Mouse (Mus musculus) hindbrain, embryonic 13.5 days (tissue): ENCODE results near the gene Phc1. TPM values are rescaled to one million over a fixed set of nuclear protein-coding genes. Genes with fewer than 3 reads are reported as not detected.
A peak's percentile ranks its signal among the peaks of the same experiment; 100 is the strongest.

Experiments
- ATAC-seq: fragments of 200-750 bp; cut with Nextera tagmentation; 2 replicates; pipeline ENCODE4 v1.8.0; 2017; ENCODE audit warnings: moderate TSS enrichment; ENCODE audit not compliant: low FRiP score
- H3K27ac ChIP-seq: fragments of 300-500 bp; sonication (generic); 2 replicates; pipeline ENCODE4 v1.5.1; 2015; ENCODE audit warnings: inconsistent platforms, mild to moderate bottlenecking, moderate library complexity
- H3K27me3 ChIP-seq: fragments of 300-500 bp; sonication (generic); 2 replicates; pipeline ENCODE4 v1.6.1; 2015; ENCODE audit warnings: mild to moderate bottlenecking, inconsistent platforms
- H3K36me3 ChIP-seq: fragments of 300-500 bp; sonication (generic); 2 replicates; pipeline ENCODE4 v1.6.1; 2015; ENCODE audit warnings: mild to moderate bottlenecking, inconsistent platforms
- H3K4me1 ChIP-seq: fragments of 300-500 bp; sonication (generic); replicated peaks from 2 replicates; pipeline ENCODE4 v1.6.1; 2015; ENCODE audit warnings: inconsistent platforms
- H3K4me2 ChIP-seq: fragments of 300-500 bp; sonication (generic); 2 replicates; pipeline ENCODE4 v1.6.1; 2015; ENCODE audit warnings: inconsistent platforms, mild to moderate bottlenecking, moderate library complexity
- H3K4me3 ChIP-seq: fragments of 300-500 bp; sonication (generic); 2 replicates; pipeline ENCODE4 v1.5.1; 2015; ENCODE audit warnings: mild to moderate bottlenecking, inconsistent platforms
- H3K9ac ChIP-seq: fragments of 300-500 bp; sonication (generic); 2 replicates; pipeline ENCODE4 v1.6.1; 2015; ENCODE audit warnings: mild to moderate bottlenecking, inconsistent platforms
- H3K9me3 ChIP-seq: fragments of 300-500 bp; sonication (generic); 2 replicates; pipeline ENCODE4 v1.6.1; 2016; ENCODE audit warnings: inconsistent platforms
- WGBS: fragments of 180-500 bp; shearing (Covaris S2); methylation state at CpG from one replicate; pipeline ENCODE4 v1.1.7; 2015; 5-methylcytosine and 5-hydroxymethylcytosine counted together
- polyA plus RNA-seq: library from polyadenylated mRNA; unstranded; fragments of >200 nt; fragmentation: Nextera tagmentation; extraction: Ambion mirVana; gene quantifications from 2 replicates; pipeline ENCODE4 v1.2.1, GENCODE M21; 2015

Phc1 gene
- polyA plus RNA-seq, 1 experiment from 2014 or later = 32.9 TPM

GRCm38 (mm10) chr6:122302661-122303060 lies 37.7 kb downstream of the Phc1 start:
- Histone ChIP-seq H3K27ac (no peak overlapping the region), H3K4me3 (no peak overlapping the region), H3K4me2 (no peak overlapping the region), H3K9ac (no peak overlapping the region), H3K36me3 (no peaks in the 10 kb centered on the region), H3K27me3 (no peaks in the 10 kb centered on the region), H3K9me3 (no peaks in the 10 kb centered on the region), H3K4me1 (peaks cover 4% of the 10 kb centered on the region)
- ATAC-seq = no peak
- 87% methylated on average over 4 of the region's 4 CpGs for WGBS

GRCm38 (mm10) chr6:122302121-122302520 lies 38.2 kb downstream of the Phc1 start:
- Histone ChIP-seq H3K36me3 (no peaks in the 10 kb centered on the region), H3K27ac (no peak overlapping the region), H3K27me3 (no peaks in the 10 kb centered on the region), H3K4me2 (no peak overlapping the region), H3K4me3 (no peak overlapping the region), H3K4me1 (peaks cover 4% of the 10 kb centered on the region), H3K9me3 (no peaks in the 10 kb centered on the region), H3K9ac (no peak overlapping the region)
- ATAC-seq = no peak
- 50% methylated on average over 1 of the region's 1 CpGs for WGBS

GRCm38 (mm10) chr6:122299621-122300133 lies 40.7 kb downstream of the Phc1 start:
- Histone ChIP-seq H3K9ac (no peak overlapping the region), H3K4me2 (no peak overlapping the region), H3K4me3 (no peak overlapping the region), H3K4me1 (peaks cover 18% of the 10 kb centered on the region), H3K27me3 (no peaks in the 10 kb centered on the region), H3K9me3 (no peaks in the 10 kb centered on the region), H3K27ac (no peak overlapping the region), H3K36me3 (no peaks in the 10 kb centered on the region)
- WGBS = 74% methylated on average over 3 of the region's 3 CpGs
- ATAC-seq = no peak

GRCm38 (mm10) chr6:122298223-122298609 lies 42.1 kb downstream of the Phc1 start:
- H3K9me3 ChIP-seq = no peaks in the 10 kb centered on the region
- H3K9ac ChIP-seq = no peak overlapping the region
- peak; percentile 35; the same call in 1 of the 2 replicates for ATAC-seq
- H3K4me1 ChIP-seq = peaks cover 18% of the 10 kb centered on the region
- peak overlapping the region; percentile 47; the same call in 1 of the 2 replicates for H3K4me3 ChIP-seq
- H3K27me3 ChIP-seq = no peaks in the 10 kb centered on the region
- H3K36me3 ChIP-seq = no peaks in the 10 kb centered on the region
- peak overlapping the region; percentile 86 for H3K27ac ChIP-seq
- WGBS = 54% methylated on average over 4 of the region's 4 CpGs
- peak overlapping the region; percentile 67; the same call in 1 of the 2 replicates for H3K4me2 ChIP-seq

- H3K9me3 ChIP-seq = no peaks in the 10 kb centered on the region
- peaks cover 18% of the 10 kb centered on the region for H3K4me1 ChIP-seq
- H3K4me2 ChIP-seq = peak overlapping the region; percentile 67
- H3K36me3 ChIP-seq = no peaks in the 10 kb centered on the region
- H3K27ac ChIP-seq = peak overlapping the region; percentile 86
- H3K27me3 ChIP-seq = no peaks in the 10 kb centered on the region
- peak overlapping the region; percentile 80 for H3K9ac ChIP-seq
- ATAC-seq = peak; percentile 79
- H3K4me3 ChIP-seq = peak overlapping the region; percentile 47
- WGBS = 4% methylated on average over 25 of the region's 25 CpGs
Observed at GRCm38 (mm10) chr6:122297279-122298222, 42.8 kb downstream of the Phc1 start.

GRCm38 (mm10) chr6:122296918-122297278 lies 43.5 kb downstream of the Phc1 start:
- Histone ChIP-seq H3K4me1 (peaks cover 18% of the 10 kb centered on the region), H3K36me3 (no peaks in the 10 kb centered on the region), H3K9ac (peak overlapping the region; percentile 80), H3K4me3 (peak overlapping the region; percentile 47), H3K27ac (peak overlapping the region; percentile 86), H3K4me2 (peak overlapping the region; percentile 67), H3K9me3 (no peaks in the 10 kb centered on the region), H3K27me3 (no peaks in the 10 kb centered on the region)
- no peak for ATAC-seq
- WGBS = 38% methylated on average over 3 of the region's 3 CpGs

GRCm38 (mm10) chr6:122295242-122295641 lies 45.1 kb downstream of the Phc1 start:
- ATAC-seq = no peak
- peaks cover 18% of the 10 kb centered on the region for H3K4me1 ChIP-seq
- WGBS = 56% methylated on average over 9 of the region's 9 CpGs
- H3K9ac ChIP-seq = no peak overlapping the region
- H3K4me3 ChIP-seq = no peak overlapping the region
- no peaks in the 10 kb centered on the region for H3K36me3 ChIP-seq
- H3K27me3 ChIP-seq = no peaks in the 10 kb centered on the region
- H3K4me2 ChIP-seq = no peak overlapping the region
- no peak overlapping the region for H3K27ac ChIP-seq
- no peaks in the 10 kb centered on the region for H3K9me3 ChIP-seq

- Histone ChIP-seq H3K4me3 (no peak overlapping the region), H3K27ac (no peak overlapping the region), H3K4me2 (no peak overlapping the region), H3K9me3 (no peaks in the 10 kb centered on the region), H3K9ac (no peak overlapping the region), H3K4me1 (peaks cover 18% of the 10 kb centered on the region), H3K27me3 (no peaks in the 10 kb centered on the region), H3K36me3 (no peaks in the 10 kb centered on the region)
- 77% methylated on average over 3 of the region's 3 CpGs for WGBS
- no peak for ATAC-seq
Observed at GRCm38 (mm10) chr6:122294290-122294689, 46.1 kb downstream of the Phc1 start.

GRCm38 (mm10) chr6:122293796-122294195 lies 46.6 kb downstream of the Phc1 start:
- no peaks in the 10 kb centered on the region for H3K9me3 ChIP-seq
- H3K36me3 ChIP-seq = no peaks in the 10 kb centered on the region
- H3K4me2 ChIP-seq = no peak overlapping the region
- 96% methylated on average over 9 of the region's 9 CpGs for WGBS
- no peak overlapping the region for H3K27ac ChIP-seq
- H3K9ac ChIP-seq = no peak overlapping the region
- ATAC-seq = no peak
- no peaks in the 10 kb centered on the region for H3K27me3 ChIP-seq
- peaks cover 18% of the 10 kb centered on the region for H3K4me1 ChIP-seq
- no peak overlapping the region for H3K4me3 ChIP-seq

- no peak overlapping the region for H3K9ac ChIP-seq
- no peaks in the 10 kb centered on the region for H3K36me3 ChIP-seq
- ATAC-seq = no peak
- WGBS = 93% methylated on average over 8 of the region's 8 CpGs
- H3K9me3 ChIP-seq = no peaks in the 10 kb centered on the region
- no peak overlapping the region for H3K4me2 ChIP-seq
- no peaks in the 10 kb centered on the region for H3K27me3 ChIP-seq
- H3K4me1 ChIP-seq = peaks cover 18% of the 10 kb centered on the region
- no peak overlapping the region for H3K27ac ChIP-seq
- H3K4me3 ChIP-seq = no peak overlapping the region
Observed at GRCm38 (mm10) chr6:122293121-122293520, 47.2 kb downstream of the Phc1 start.

GRCm38 (mm10) chr6:122292184-122292583 lies 48.2 kb downstream of the Phc1 start:
- Histone ChIP-seq H3K9me3 (no peaks in the 10 kb centered on the region), H3K27me3 (no peaks in the 10 kb centered on the region), H3K4me1 (peaks cover 14% of the 10 kb centered on the region), H3K36me3 (no peaks in the 10 kb centered on the region), H3K9ac (no peak overlapping the region), H3K4me3 (no peak overlapping the region), H3K27ac (no peak overlapping the region), H3K4me2 (no peak overlapping the region)
- WGBS = 65% methylated on average over 2 of the region's 2 CpGs
- no peak for ATAC-seq

GRCm38 (mm10) chr6:122291735-122292134 lies 48.6 kb downstream of the Phc1 start:
- Histone ChIP-seq H3K27ac (no peak overlapping the region), H3K9ac (no peak overlapping the region), H3K9me3 (no peaks in the 10 kb centered on the region), H3K4me3 (no peak overlapping the region), H3K4me1 (peaks cover 11% of the 10 kb centered on the region), H3K4me2 (no peak overlapping the region), H3K36me3 (no peaks in the 10 kb centered on the region), H3K27me3 (no peaks in the 10 kb centered on the region)
- 90% methylated on average over 3 of the region's 3 CpGs for WGBS
- ATAC-seq = no peak

GRCm38 (mm10) chr6:122291264-122291663 lies 49.1 kb downstream of the Phc1 start:
- no peak for ATAC-seq
- H3K9me3 ChIP-seq = no peaks in the 10 kb centered on the region
- WGBS = 84% methylated on average over 2 of the region's 2 CpGs
- H3K9ac ChIP-seq = no peak overlapping the region
- H3K27ac ChIP-seq = no peak overlapping the region
- H3K27me3 ChIP-seq = no peaks in the 10 kb centered on the region
- 0 out of 2 replicates have a peak, but pooled peaks cover 7% of the 10 kb centered on the region for H3K4me1 ChIP-seq
- H3K36me3 ChIP-seq = no peaks in the 10 kb centered on the region
- no peak overlapping the region for H3K4me2 ChIP-seq
- H3K4me3 ChIP-seq = no peak overlapping the region
